Mouse (Mus musculus) heart, adult 2 months (tissue): ENCODE measurements around the gene Enpep.

Source experiments
- CTCF ChIP-seq: fragments of 200-600 bp; IDR thresholded peaks from 2 replicates; pipeline ENCODE4 v1.8.1; 2022; ENCODE audit warnings: antibody characterized with exemption, mild to moderate bottlenecking, moderate library complexity
- POLR2A ChIP-seq: fragments of 200-500 bp; IDR thresholded peaks from 2 replicates; pipeline ENCODE4 v1.6.1; 2011; ENCODE audit warnings: mild to moderate bottlenecking, low read depth, low read length, control low read depth; ENCODE audit not compliant: insufficient read depth

DNA sequence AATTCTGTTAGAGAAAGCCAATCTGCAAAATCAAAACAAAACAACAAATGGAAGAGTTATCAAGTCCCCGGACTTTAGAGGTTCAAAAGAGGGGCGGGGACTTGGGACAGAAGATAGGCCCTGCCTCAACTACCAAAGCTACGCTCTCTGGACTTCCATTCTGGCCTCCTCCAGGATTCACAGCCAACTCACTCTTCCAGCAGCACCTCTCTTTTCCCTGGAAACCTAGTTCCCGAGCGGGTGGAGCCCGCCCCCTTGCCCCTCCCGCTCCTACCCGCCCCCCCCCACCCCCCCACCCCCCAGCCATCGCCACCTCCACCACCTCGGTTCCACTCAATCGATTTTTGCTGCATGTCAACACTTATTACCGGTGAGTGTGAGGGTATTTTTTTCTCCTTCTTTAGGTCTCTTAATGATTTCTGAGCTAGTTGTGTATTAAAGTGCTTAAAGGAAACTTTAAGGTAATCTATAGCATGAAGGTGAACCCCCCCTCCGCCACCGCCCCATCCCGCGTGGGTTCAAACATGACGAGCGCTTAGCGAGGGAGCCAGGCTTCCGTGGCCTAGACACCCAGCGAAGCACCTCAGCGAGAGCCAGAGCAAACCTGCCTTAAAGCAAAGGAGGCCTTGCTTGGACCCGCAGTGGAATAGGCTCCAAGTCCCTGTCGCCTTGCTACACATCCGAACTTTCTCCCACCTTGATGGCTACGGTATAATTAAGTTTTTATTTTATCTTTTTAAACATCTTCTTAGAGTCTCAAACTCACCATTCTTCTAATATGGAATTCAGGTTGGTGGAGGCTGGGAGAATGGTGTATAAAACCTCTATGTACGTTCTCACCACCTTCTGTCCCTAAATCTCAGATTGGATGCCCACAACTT, 110.9 kb downstream of the Enpep start:
- TF ChIP-seq POLR2A (no peak), CTCF (no peak)
